Mouse (Mus musculus) T-helper 1 cell (primary cell): ENCODE results near the gene Gm21885.

Experiments used
- in situ Hi-C: fragments of 300-600 bp; cut with MboI, MseI; formaldehyde crosslinking; loops from one replicate; pipeline ENCODE4 v1.15.1; 2025; ENCODE audit warnings: high pct_unique_total_duplicates

Gm21885 gene

GRCm38 (mm10) chr11:94268761-94269160 is 12.9 kb upstream of the Gm21885 start:
- in situ Hi-C loops, result no loop called here

DNA sequence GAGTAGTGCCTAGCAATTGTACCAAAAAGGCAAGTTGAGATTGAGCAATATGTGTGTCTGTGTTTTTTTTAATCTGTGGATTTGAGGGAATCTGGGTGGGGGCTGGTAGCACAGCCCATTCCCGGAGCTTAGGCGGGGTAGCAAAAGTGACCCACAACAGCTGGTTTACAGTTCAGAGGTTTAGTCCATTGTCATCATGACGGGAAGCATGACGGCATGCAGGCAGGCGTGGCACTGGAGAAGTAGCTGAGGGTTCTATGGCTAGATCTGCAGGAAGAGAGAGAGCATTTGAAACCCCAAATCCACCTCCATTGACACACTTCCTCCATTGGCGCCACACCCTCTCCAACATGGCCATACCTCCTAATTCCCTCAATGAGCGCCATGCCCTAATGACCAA is 11.8 kb upstream of the Gm21885 start:
- in situ Hi-C loops, result loop anchor here (5.0 kb wide), 2 partner anchors 33 to 133 kb away; no protein-coding TSS in a partner anchor

GRCm38 (mm10) chr11:94271015-94271414 is 10.7 kb upstream of the Gm21885 start:
- in situ Hi-C loops, result loop anchor here (5.0 kb wide), 2 partner anchors 34 to 134 kb away; no protein-coding TSS in a partner anchor

DNA sequence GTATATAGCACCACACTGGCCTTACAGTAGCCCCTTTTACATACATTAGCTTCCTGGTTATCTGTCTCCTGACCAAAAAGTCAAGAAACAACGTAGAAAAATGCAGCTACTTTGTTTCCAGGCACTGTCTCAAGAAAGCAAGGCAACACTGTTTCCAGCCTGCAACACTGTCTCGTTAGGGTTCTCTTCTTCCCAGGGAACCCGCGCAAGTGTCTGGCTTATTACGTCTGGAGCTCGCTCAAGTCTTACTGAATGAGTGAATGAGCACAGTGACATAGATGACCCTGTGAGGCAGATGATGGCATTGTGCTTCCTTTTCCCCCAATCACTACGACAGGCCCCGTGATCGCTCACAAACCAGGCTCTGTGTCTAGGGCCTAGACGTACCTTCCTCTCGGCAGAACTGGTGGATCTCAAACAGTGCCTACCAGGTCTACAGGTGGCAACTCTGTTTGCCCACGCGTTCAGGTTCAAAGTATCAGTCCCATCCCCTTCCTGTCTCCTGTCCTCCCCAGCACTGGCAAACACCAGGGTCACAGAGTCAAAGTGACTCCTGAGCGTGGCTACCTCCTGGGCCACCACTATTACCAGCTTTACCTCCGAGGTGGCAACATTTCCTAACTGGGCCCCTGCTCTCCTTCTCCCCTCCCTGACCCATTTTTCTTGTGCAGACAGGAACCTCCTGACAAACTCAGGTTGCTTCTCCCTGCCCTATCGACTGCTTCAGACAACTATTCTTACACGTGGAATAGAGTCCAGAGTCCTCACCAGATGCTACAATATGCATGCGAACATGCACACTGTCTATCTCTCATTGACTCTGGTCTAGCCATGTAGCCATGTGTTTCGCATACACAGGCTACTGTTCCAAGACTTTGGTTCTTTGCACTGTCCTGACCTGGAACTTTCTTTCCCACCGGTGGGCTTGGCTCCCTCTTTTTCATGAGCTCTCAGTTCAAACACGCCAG is 8.4 kb upstream of the Gm21885 start:
- in situ Hi-C loops, result loop anchor here (5.0 kb wide), 2 partner anchors 36 to 136 kb away; no protein-coding TSS in a partner anchor

GRCm38 (mm10) chr11:94274206-94274867 is 7.3 kb upstream of the Gm21885 start:
- in situ Hi-C loops, result loop anchor here (5.0 kb wide), 2 partner anchors 37 to 137 kb away; no protein-coding TSS in a partner anchor

GRCm38 (mm10) chr11:94275226-94275625 is 6.4 kb upstream of the Gm21885 start:
- in situ Hi-C loops, result no loop called here

DNA sequence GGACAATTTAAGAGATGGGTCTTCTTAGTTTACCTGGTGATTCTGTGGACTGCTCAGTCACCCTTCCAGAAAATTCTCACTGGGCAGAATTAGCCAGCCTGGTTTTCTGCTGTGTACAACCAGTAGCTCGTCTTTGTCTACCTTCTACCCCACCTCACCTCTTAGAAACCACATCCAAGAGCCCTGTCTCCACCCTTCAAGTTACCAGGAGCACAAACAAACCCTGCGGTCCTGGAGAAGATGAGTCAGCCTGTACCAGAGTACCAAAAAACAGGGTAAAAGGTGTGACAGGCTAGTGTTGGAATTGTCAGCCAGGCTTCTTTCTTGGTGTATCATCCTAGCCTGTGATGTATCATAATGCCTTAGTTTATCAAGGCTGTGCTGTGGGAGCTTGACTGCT is 6.0 kb upstream of the Gm21885 start:
- in situ Hi-C loops, result no loop called here

- in situ Hi-C loops, result no loop called here
Observed at GRCm38 (mm10) chr11:94276869-94277337, 4.8 kb upstream of the Gm21885 start.

- in situ Hi-C loops, result no loop called here
Observed at GRCm38 (mm10) chr11:94282291-94282690, 618 bp downstream of the Gm21885 start.

DNA sequence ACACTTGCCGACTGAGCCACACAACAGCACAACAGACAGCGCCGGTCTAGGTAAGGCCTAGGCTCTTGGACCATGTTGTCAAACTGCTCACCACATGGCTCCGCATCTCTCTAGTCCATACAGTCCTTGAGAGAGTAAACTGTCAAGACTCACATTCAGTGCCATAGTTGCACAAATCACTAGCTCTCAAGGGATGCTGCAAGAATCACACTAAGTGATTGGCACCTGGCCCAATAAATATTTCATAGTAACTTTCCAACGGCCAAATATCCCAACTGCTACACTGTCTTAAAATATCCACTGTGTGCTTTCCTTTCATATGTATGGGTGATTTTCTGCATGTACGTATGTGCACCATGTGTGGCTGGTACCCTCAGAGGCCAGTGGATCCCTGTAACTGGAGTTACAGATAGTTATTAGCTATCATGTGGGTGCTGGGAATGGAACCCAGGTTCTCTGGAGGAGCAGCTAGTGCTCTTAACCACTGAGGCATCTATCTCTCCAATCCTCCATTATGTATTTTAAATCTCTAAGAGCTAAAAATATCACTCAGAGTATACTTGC is 1.9 kb downstream of the Gm21885 start:
- in situ Hi-C loops, result no loop called here

GRCm38 (mm10) chr11:94285886-94286574 is 4.4 kb downstream of the Gm21885 start:
- in situ Hi-C loops, result no loop called here

DNA sequence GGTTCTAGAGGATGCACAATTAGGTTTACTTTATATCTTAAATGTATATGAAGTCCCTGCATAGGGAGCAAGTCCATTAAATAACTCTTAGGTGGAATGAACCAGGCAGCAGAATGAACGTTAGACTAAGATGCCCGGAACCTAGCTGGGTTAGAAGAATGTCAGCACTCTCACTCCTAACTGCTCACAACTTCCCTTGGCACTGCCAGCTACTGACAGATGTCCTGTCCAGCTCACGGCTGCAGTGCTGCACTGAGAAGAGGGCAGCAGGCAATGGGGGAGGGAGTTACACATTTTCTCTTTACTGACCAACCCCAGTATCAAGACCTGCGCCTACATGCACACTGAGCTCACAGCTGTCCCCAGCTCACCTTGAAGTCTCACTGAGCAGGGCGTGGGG is 5.4 kb downstream of the Gm21885 start:
- in situ Hi-C loops, result no loop called here

- in situ Hi-C loops, result no loop called here
Observed at GRCm38 (mm10) chr11:94290062-94290740, 8.5 kb downstream of the Gm21885 start.

DNA sequence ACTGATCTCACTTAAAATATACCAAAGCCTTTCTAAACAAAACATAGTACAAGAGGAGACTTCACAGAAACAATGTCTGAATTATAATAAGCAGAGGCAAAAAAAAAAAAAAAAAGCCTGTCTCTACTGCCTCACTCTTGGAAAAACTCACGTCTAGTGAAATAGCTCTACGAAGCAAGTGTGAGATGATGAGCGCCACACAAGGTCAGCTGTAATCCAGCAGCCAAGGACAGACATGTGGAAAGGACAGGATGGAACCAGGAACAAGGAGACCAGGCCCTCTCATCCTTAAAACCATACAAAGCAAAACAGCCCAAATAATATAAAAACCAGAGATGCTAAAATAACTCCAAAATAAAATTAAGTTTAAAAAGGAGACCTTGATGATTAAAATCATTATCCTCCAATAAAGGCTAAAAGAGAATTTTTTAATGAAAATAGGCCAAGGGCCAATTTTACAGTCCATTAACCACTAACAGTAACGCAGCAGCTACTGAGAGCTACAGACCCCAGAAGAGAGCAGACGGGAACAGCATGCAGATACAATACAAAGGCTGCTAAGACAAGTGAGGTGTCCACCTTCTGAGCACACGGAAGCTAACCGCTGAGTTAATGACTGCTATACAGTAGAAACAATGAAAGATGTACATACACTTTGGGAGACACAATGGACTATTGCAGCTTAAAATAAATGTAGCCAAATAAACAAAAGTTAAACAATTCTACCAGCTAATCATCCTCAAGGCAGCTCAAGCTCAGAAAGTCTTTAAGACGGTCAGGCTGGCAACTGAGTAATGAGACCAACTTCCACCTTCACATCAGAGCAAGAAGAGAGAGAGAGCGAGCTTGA is 13.5 kb downstream of the Gm21885 start:
- in situ Hi-C loops, result no loop called here

DNA sequence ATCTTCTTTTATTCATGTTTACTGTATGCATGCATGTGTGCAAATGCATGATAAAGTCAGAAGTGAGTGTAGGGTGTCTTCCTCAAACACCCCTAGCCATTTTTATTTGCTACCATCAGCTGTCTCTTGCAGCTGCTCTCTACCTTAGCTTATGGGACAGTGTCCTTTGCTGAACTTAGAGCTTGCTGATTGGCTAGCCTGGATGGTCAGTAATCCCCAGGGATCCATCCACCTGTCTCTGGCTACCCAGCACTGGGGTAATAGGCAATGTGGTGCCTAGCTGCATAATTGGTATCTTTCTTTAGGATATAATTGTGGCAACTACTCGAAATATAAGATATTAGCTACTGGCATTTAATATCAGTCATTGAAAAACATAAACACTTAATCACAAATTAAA is 31.1 kb downstream of the Gm21885 start:
- in situ Hi-C loops, result no loop called here

- in situ Hi-C loops, result no loop called here
Observed at GRCm38 (mm10) chr11:94314098-94314652, 32.5 kb downstream of the Gm21885 start.

DNA sequence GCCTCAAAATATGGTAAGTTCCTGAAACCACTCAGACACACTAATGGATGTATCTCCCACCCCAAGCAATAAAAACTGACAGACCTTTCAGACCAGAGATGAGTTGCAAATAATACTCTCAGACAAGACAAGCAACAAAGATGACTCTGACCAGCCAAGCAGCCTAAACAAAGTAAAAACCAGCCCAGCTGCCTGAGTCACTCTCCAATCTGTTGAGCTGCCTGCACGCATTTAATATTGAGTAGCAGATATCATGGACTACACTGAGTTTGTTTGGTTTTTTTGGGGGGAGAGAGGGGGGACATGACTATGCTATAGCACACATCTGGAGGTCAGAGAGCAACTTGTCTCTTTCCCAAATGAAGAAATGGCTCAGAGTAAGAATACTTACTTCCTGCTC is 33.6 kb downstream of the Gm21885 start:
- in situ Hi-C loops, result no loop called here

DNA sequence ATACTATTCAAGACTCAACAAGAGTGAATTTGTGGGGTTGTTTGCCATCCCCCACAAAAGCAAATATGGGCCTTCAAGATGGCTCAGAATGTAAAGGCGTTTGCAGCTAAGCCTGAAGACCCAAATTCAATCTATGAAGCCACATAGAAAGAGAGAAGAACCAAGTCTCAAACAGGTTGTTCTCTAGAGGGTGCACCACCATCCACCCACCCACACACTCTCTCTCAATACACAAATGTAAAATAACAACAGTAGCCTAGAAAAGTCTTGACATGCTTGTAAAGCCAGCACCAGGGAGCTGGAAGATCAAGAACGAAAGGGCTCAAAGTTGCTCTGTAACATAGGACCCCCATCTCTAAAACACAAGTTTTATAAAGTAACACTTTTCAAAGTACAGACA is 34.9 kb downstream of the Gm21885 start:
- in situ Hi-C loops, result no loop called here

GRCm38 (mm10) chr11:94317014-94317413 is 35.3 kb downstream of the Gm21885 start:
- in situ Hi-C loops, result no loop called here

- in situ Hi-C loops, result no loop called here
Observed at GRCm38 (mm10) chr11:94317515-94317914, 35.8 kb downstream of the Gm21885 start.
